Mouse (Mus musculus): ENCODE measurements around the gene Phkg2. TPM values are rescaled to one million over a fixed set of nuclear protein-coding genes. Genes with fewer than 3 reads are reported as not detected.

Gene Phkg2
- polyA plus RNA-seq, 1 experiment from 2014 or later = 56.2 TPM

- no peaks in the 10 kb centered on the region for H3K27me3 ChIP-seq (ENCODE audit: control insufficient read depth, insufficient read depth, low read length)
- H3K4me1 ChIP-seq (ENCODE audit: control insufficient read depth, insufficient read depth, low read length) = no peaks in the 10 kb centered on the region
- H3K4me2 ChIP-seq = no peak overlapping the region
- H3K36me3 ChIP-seq (ENCODE audit: control insufficient read depth, insufficient read depth, low read length) = no peaks in the 10 kb centered on the region
- DNase-seq (ENCODE audit: low spot score, missing footprints) = no peak
- 84% methylated on average over 5 of the region's 5 CpGs for WGBS
- H3K9me3 ChIP-seq (ENCODE audit: control insufficient read depth, low read length) = no peaks in the 10 kb centered on the region
- ATAC-seq (ENCODE audit: low FRiP score) = no peak
- H3K9ac ChIP-seq (ENCODE audit: low read length) = no peak overlapping the region
- no peak overlapping the region for H3K27ac ChIP-seq (ENCODE audit: low read depth, low read length)
- no peak overlapping the region for H3K4me3 ChIP-seq (ENCODE audit: low read depth, low read length)
Measured at GRCm38 (mm10) chr7:127628646-127629045, 55.5 kb downstream of the Phkg2 start.

DNA sequence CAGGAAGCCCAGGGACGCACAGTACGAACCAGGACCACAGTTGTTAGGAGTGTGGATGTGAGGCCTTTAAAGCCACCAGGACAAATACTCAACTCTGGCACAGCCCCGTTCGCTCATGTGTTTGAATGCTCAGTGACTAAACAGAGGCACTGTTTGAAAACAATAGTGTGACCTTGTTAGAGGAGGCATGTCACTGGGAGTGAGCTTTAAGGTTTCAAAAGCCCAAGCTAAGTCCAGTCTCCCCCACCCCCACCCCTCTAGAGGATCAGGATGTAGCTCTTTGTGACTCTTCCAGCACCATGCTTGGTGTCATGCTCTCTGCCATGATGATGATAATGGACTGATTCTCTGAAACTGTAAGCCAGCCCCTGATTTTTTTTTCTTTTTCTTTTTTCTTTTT is 58.3 kb downstream of the Phkg2 start:
- Histone ChIP-seq H3K4me1 (ENCODE audit: control insufficient read depth, insufficient read depth, low read length) (no peaks in the 10 kb centered on the region), H3K4me3 (ENCODE audit: low read depth, low read length) (no peak overlapping the region), H3K4me2 (no peak overlapping the region), H3K36me3 (ENCODE audit: control insufficient read depth, insufficient read depth, low read length) (no peaks in the 10 kb centered on the region), H3K27me3 (ENCODE audit: control insufficient read depth, insufficient read depth, low read length) (no peaks in the 10 kb centered on the region), H3K9me3 (ENCODE audit: control insufficient read depth, low read length) (no peaks in the 10 kb centered on the region), H3K9ac (ENCODE audit: low read length) (no peak overlapping the region), H3K27ac (ENCODE audit: low read depth, low read length) (no peak overlapping the region)
- 78% methylated on average over 4 of the region's 4 CpGs for WGBS
- ATAC-seq (ENCODE audit: low FRiP score) (no peak), DNase-seq (ENCODE audit: low spot score, missing footprints) (no peak)

Other genes starting within 250 kb of the Phkg2 start
- gene Zfp768, start 227.8 kb upstream of the Phkg2 start, polyA plus RNA-seq (2014; fragmentation: Nextera tagmentation; extraction: Ambion mirVana) = 5.8 and 7.5 TPM in 2 replicates
- gene Zfp747, start 197.3 kb upstream of the Phkg2 start, polyA plus RNA-seq (2014; fragmentation: Nextera tagmentation; extraction: Ambion mirVana) = 6.4 and 6.5 TPM in 2 replicates
- 6.1 and 6.5 TPM in 2 replicates for gene 9130019O22Rik, start 186.2 kb upstream of the Phkg2 start, polyA plus RNA-seq (2014; fragmentation: Nextera tagmentation; extraction: Ambion mirVana)
- 5.0 and 6.4 TPM in 2 replicates for gene E430018J23Rik, start 179.7 kb upstream of the Phkg2 start, polyA plus RNA-seq (2014; fragmentation: Nextera tagmentation; extraction: Ambion mirVana)
- gene Zfp764, start 166.5 kb upstream of the Phkg2 start, polyA plus RNA-seq (2014; fragmentation: Nextera tagmentation; extraction: Ambion mirVana) = 6.8 and 7.1 TPM in 2 replicates
- gene Zfp688, start 151.3 kb upstream of the Phkg2 start, polyA plus RNA-seq (2014; fragmentation: Nextera tagmentation; extraction: Ambion mirVana) = 32.7 and 34.5 TPM in 2 replicates
- gene Zfp689, start 124.2 kb upstream of the Phkg2 start, polyA plus RNA-seq (2014; fragmentation: Nextera tagmentation; extraction: Ambion mirVana) = 12.6 and 15.0 TPM in 2 replicates
- gene Prr14, start 113.7 kb upstream of the Phkg2 start, polyA plus RNA-seq (2014; fragmentation: Nextera tagmentation; extraction: Ambion mirVana) = 70.3 and 72.4 TPM in 2 replicates
- gene Fbrs, start 94.1 kb upstream of the Phkg2 start, polyA plus RNA-seq (2014; fragmentation: Nextera tagmentation; extraction: Ambion mirVana) = 9.8 and 10.7 TPM in 2 replicates
- 49.6 and 52.1 TPM in 2 replicates for gene Srcap, start 61.4 kb upstream of the Phkg2 start, polyA plus RNA-seq (2014; fragmentation: Nextera tagmentation; extraction: Ambion mirVana)
- gene Gm42715, start 53.8 kb upstream of the Phkg2 start, polyA plus RNA-seq (2014; fragmentation: Nextera tagmentation; extraction: Ambion mirVana) = 19.2 and 20.2 TPM in 2 replicates
- 4.0 and 8.4 TPM in 2 replicates for gene Tmem265, start 11.9 kb upstream of the Phkg2 start, polyA plus RNA-seq (2014; fragmentation: Nextera tagmentation; extraction: Ambion mirVana)
- 13.4 and 15.8 TPM in 2 replicates for gene Ccdc189, start 15.3 kb downstream of the Phkg2 start, polyA plus RNA-seq (2014; fragmentation: Nextera tagmentation; extraction: Ambion mirVana)
- gene Rnf40, start 15.4 kb downstream of the Phkg2 start, polyA plus RNA-seq (2014; fragmentation: Nextera tagmentation; extraction: Ambion mirVana) = 36.5 and 39.2 TPM in 2 replicates
- gene Zfp629, start 42.5 kb downstream of the Phkg2 start, polyA plus RNA-seq (2014; fragmentation: Nextera tagmentation; extraction: Ambion mirVana) = 32.1 and 34.4 TPM in 2 replicates
- 44.3 and 52.2 TPM in 2 replicates for gene Bcl7c, start 135.6 kb downstream of the Phkg2 start, polyA plus RNA-seq (2014; fragmentation: Nextera tagmentation; extraction: Ambion mirVana)
- 4.0 and 4.6 TPM in 2 replicates for gene Ctf1, start 139.4 kb downstream of the Phkg2 start, polyA plus RNA-seq (2014; fragmentation: Nextera tagmentation; extraction: Ambion mirVana)
- gene Ctf2, start 158.8 kb downstream of the Phkg2 start, polyA plus RNA-seq (2014; fragmentation: Nextera tagmentation; extraction: Ambion mirVana) = 0.12 TPM in 1 of 2 replicates, not detected in the other
- gene Fbxl19, start 171.2 kb downstream of the Phkg2 start, polyA plus RNA-seq (2014; fragmentation: Nextera tagmentation; extraction: Ambion mirVana) = 8.3 and 9.3 TPM in 2 replicates
- 6.1 and 6.3 TPM in 2 replicates for gene Orai3, start 196.5 kb downstream of the Phkg2 start, polyA plus RNA-seq (2014; fragmentation: Nextera tagmentation; extraction: Ambion mirVana)
- gene Setd1a, start 203.3 kb downstream of the Phkg2 start, polyA plus RNA-seq (2014; fragmentation: Nextera tagmentation; extraction: Ambion mirVana) = 19.0 and 22.1 TPM in 2 replicates
- not detected in 2 replicates for gene Gm49388, start 212.3 kb downstream of the Phkg2 start, polyA plus RNA-seq (2014; fragmentation: Nextera tagmentation; extraction: Ambion mirVana)
- 7.9 and 8.2 TPM in 2 replicates for gene Hsd3b7, start 227.3 kb downstream of the Phkg2 start, polyA plus RNA-seq (2014; fragmentation: Nextera tagmentation; extraction: Ambion mirVana)